Mouse (Mus musculus): Measurements from ENCODE around the gene Lrp1. TPM values are rescaled to one million over a fixed set of nuclear protein-coding genes. Genes with fewer than 3 reads are reported as not detected.

Lrp1 gene
- total and polyA plus RNA-seq, 3 experiments, result 3.1 to 51.2 (median 11.8) TPM

GRCm38 (mm10) chr10:127590831-127591451 lies 30.0 kb downstream of the Lrp1 start (continued):
- peak; percentile 71 for TF ChIP-seq TCF12 (IDR thresholded peaks at IDR 0.05; ENCODE audit: low read depth, low read length)
- no peak for TF ChIP-seq MAFK (IDR thresholded peaks at IDR 0.05; ENCODE audit: insufficient replicate concordance, low read length)
- TF ChIP-seq NELFE (IDR thresholded peaks at IDR 0.05; ENCODE audit: low read depth, low read length), result no peak
- no peak for TF ChIP-seq PAX5 (IDR thresholded peaks at IDR 0.05; ENCODE audit: low read length)
- TF ChIP-seq KAT2A (IDR thresholded peaks at IDR 0.05; ENCODE audit: insufficient replicate concordance, low read length), result no peak
- no peak for TF ChIP-seq CTCF (conservative IDR thresholded peaks at IDR 0.05 in 1 of 2, IDR thresholded peaks at IDR 0.05 in 1 of 2; ENCODE audit: low read depth in 2 of 2, low read length in 2 of 2)
- TF ChIP-seq HCFC1 (IDR thresholded peaks at IDR 0.05; ENCODE audit: low read depth, low read length), result no peak; the same call in 1 of the 2 replicates
- TF ChIP-seq IRF4 (IDR thresholded peaks at IDR 0.05; ENCODE audit: low read depth, low read length), result peak; percentile 85
- TF ChIP-seq SMC3 (IDR thresholded peaks at IDR 0.05; ENCODE audit: low read depth, low read length), result no peak
- no peak; the same call in 1 of the 2 replicates for TF ChIP-seq MAZ (IDR thresholded peaks at IDR 0.05; ENCODE audit: low read depth, low read length)
- TF ChIP-seq ZKSCAN1 (IDR thresholded peaks at IDR 0.05; ENCODE audit: borderline replicate concordance, low read depth, low read length), result no peak
- TF ChIP-seq EP300 (IDR thresholded peaks at IDR 0.05; ENCODE audit: low read length), result 0 out of 2 replicates have a peak, but pooled peaks have one; percentile 42
- no peak for TF ChIP-seq JUN (IDR thresholded peaks at IDR 0.05; ENCODE audit: insufficient read depth, low read depth, low read length)
- TF ChIP-seq ELF1 (IDR thresholded peaks at IDR 0.05; ENCODE audit: low read depth, low read length), result no peak
- TF ChIP-seq MXI1 (IDR thresholded peaks at IDR 0.05; ENCODE audit: low read depth, low read length), result 0 out of 2 replicates have a peak, but pooled peaks have one; percentile 16
- TF ChIP-seq POLR2AphosphoS2 (IDR thresholded peaks at IDR 0.05; ENCODE audit: low read depth, low read length), result no peak
- TF ChIP-seq BHLHE40 (IDR thresholded peaks at IDR 0.05; ENCODE audit: low read depth, low read length), result peak; percentile 59
- TF ChIP-seq NRF1 (IDR thresholded peaks at IDR 0.05; ENCODE audit: low read depth, low read length), result no peak
- peak; percentile 66; the same call in 1 of the 2 replicates for TF ChIP-seq ETS1 (conservative IDR thresholded peaks at IDR 0.05; ENCODE audit: low read depth, low read length)

GRCm38 (mm10) chr10:127590256-127590655 lies 30.7 kb downstream of the Lrp1 start:
- H3K27me3 ChIP-seq (replicated peaks), result no peaks in the 10 kb centered on the region
- peak overlapping the region; percentile 84 for H3K27ac ChIP-seq (ENCODE audit: insufficient read depth, low read depth)
- peak overlapping the region; percentile 32 for H3K4me2 ChIP-seq (ENCODE audit: insufficient read depth, low read depth, poor library complexity, severe bottlenecking)
- H3K4me3 ChIP-seq (replicated peaks in 1 of 3; ENCODE audit: low read depth in 2 of 3, low read length in 2 of 3, poor library complexity in 1 of 3), result no peak overlapping the region
- DNase-seq (ENCODE audit: extremely low read depth), result no peak
- no peaks in the 10 kb centered on the region for H3K9me3 ChIP-seq (replicated peaks; ENCODE audit: low read length)
- peaks cover 65 to 79% of the 10 kb centered on the region in 2 experiments for H3K4me1 ChIP-seq (ENCODE audit: control insufficient read depth in 1 of 2, insufficient read depth in 2 of 2)
- H3K79me2 ChIP-seq (replicated peaks; ENCODE audit: control insufficient read depth, extremely low read depth, insufficient read depth, poor library complexity, severe bottlenecking), result no peaks in the 10 kb centered on the region
- TF ChIP-seq HCFC1 (IDR thresholded peaks at IDR 0.05; ENCODE audit: low read depth, low read length) (no peak), ZC3H11A (IDR thresholded peaks at IDR 0.05; ENCODE audit: low read depth, low read length) (no peak), CTCF (conservative IDR thresholded peaks at IDR 0.05 in 1 of 2, IDR thresholded peaks at IDR 0.05 in 1 of 2; ENCODE audit: low read depth in 2 of 2, low read length in 2 of 2) (no peak), E2F4 (IDR thresholded peaks at IDR 0.05; ENCODE audit: insufficient replicate concordance, low read depth, low read length) (no peak), KAT2A (IDR thresholded peaks at IDR 0.05; ENCODE audit: insufficient replicate concordance, low read length) (no peak), NELFE (IDR thresholded peaks at IDR 0.05; ENCODE audit: low read depth, low read length) (no peak), MXI1 (IDR thresholded peaks at IDR 0.05; ENCODE audit: low read depth, low read length) (no peak)
- peak overlapping the region; percentile 14; the same call in 1 of the 2 replicates for H3K9ac ChIP-seq (ENCODE audit: insufficient read depth, low read depth)
- in situ Hi-C loops (cut with MboI; ENCODE audit: low pct_ligation_motif_present, low pct_unique_long_range_greater_than_20kb, low sequenced_read_pairs), result no loop called here
- H3K36me3 ChIP-seq (replicated peaks in 1 of 2; ENCODE audit: control insufficient read depth in 1 of 2, insufficient read depth in 1 of 2, low read length in 1 of 2), result peaks cover 48 to 62% of the 10 kb centered on the region in 2 experiments
- dilution Hi-C loops (cut with MboI; ENCODE audit: extremely low pct_ligation_motif_present, extremely low pct_unique_long_range_greater_than_20kb, low sequenced_read_pairs), result no loop called here
